Mouse (Mus musculus): ENCODE results near the gene Man2b2.

Gene Man2b2

GRCm38 (mm10) chr5:36829913-36830879 lies at the start of gene Man2b2:
Gene Man2b2 (minus strand): TSS chr5:36830653.
- peak; percentile 59 for DNase-seq (ENCODE audit: low read depth)

GRCm38 (mm10) chr5:36878801-36879200 lies 48.3 kb upstream of the Man2b2 start:
- DNase-seq (ENCODE audit: low read depth), result no peak

GRCm38 (mm10) chr5:36877641-36878040 lies 47.2 kb upstream of the Man2b2 start:
- DNase-seq (ENCODE audit: low read depth), result no peak

- DNase-seq (ENCODE audit: low read depth), result no peak
Observed at GRCm38 (mm10) chr5:36876777-36877396, 46.4 kb upstream of the Man2b2 start.

GRCm38 (mm10) chr5:36875956-36876355 lies 45.5 kb upstream of the Man2b2 start:
- no peak for DNase-seq (ENCODE audit: low read depth)

- no peak for DNase-seq (ENCODE audit: low read depth)
Observed at GRCm38 (mm10) chr5:36870916-36871315, 40.5 kb upstream of the Man2b2 start.

GRCm38 (mm10) chr5:36869578-36870236 lies 39.3 kb upstream of the Man2b2 start:
- DNase-seq (ENCODE audit: low read depth), result no peak

GRCm38 (mm10) chr5:36869186-36869577 lies 38.7 kb upstream of the Man2b2 start:
- no peak for DNase-seq (ENCODE audit: low read depth)

GRCm38 (mm10) chr5:36868266-36869090 lies 38.0 kb upstream of the Man2b2 start, which contains the start of gene Ppp2r2c:
Gene Ppp2r2c (plus strand): TSS chr5:36868513.
- DNase-seq (ENCODE audit: low read depth), result no peak

- no peak for DNase-seq (ENCODE audit: low read depth)
Observed at GRCm38 (mm10) chr5:36867561-36867960, 37.1 kb upstream of the Man2b2 start.

- DNase-seq (ENCODE audit: low read depth), result no peak
Observed at GRCm38 (mm10) chr5:36866701-36867250, 36.3 kb upstream of the Man2b2 start.

GRCm38 (mm10) chr5:36861084-36861483 lies 30.6 kb upstream of the Man2b2 start:
- no peak for DNase-seq (ENCODE audit: low read depth)

- DNase-seq (ENCODE audit: low read depth), result no peak
Observed at GRCm38 (mm10) chr5:36857546-36857945, 27.1 kb upstream of the Man2b2 start.

- DNase-seq (ENCODE audit: low read depth), result no peak
Observed at GRCm38 (mm10) chr5:36856529-36856928, 26.1 kb upstream of the Man2b2 start.

- no peak for DNase-seq (ENCODE audit: low read depth)
Observed at GRCm38 (mm10) chr5:36855180-36855579, 24.7 kb upstream of the Man2b2 start.

- DNase-seq (ENCODE audit: low read depth), result no peak
Observed at GRCm38 (mm10) chr5:36851572-36851971, 21.1 kb upstream of the Man2b2 start.

GRCm38 (mm10) chr5:36844490-36844889 lies 14.0 kb upstream of the Man2b2 start:
- no peak for DNase-seq (ENCODE audit: low read depth)

- peak; percentile 14 for DNase-seq (ENCODE audit: low read depth)
Observed at GRCm38 (mm10) chr5:36841701-36842100, 11.2 kb upstream of the Man2b2 start.

GRCm38 (mm10) chr5:36840092-36840491 lies 9.6 kb upstream of the Man2b2 start:
- no peak for DNase-seq (ENCODE audit: low read depth)

GRCm38 (mm10) chr5:36839602-36840001 lies 9.1 kb upstream of the Man2b2 start:
- DNase-seq (ENCODE audit: low read depth), result no peak

GRCm38 (mm10) chr5:36839032-36839431 lies 8.6 kb upstream of the Man2b2 start:
- DNase-seq (ENCODE audit: low read depth), result no peak

Measured in fibroblast of lung, adult 2 months (primary cell).